Mouse (Mus musculus): ENCODE measurements around the gene Dynll2. TPM values are rescaled to one million over a fixed set of nuclear protein-coding genes. Genes with fewer than 3 reads are reported as not detected.

The Dynll2 gene
- polyA plus RNA-seq (2014; fragmentation: Nextera tagmentation; extraction: Ambion mirVana), result 16.8 and 18.6 TPM in 2 replicates

DNA sequence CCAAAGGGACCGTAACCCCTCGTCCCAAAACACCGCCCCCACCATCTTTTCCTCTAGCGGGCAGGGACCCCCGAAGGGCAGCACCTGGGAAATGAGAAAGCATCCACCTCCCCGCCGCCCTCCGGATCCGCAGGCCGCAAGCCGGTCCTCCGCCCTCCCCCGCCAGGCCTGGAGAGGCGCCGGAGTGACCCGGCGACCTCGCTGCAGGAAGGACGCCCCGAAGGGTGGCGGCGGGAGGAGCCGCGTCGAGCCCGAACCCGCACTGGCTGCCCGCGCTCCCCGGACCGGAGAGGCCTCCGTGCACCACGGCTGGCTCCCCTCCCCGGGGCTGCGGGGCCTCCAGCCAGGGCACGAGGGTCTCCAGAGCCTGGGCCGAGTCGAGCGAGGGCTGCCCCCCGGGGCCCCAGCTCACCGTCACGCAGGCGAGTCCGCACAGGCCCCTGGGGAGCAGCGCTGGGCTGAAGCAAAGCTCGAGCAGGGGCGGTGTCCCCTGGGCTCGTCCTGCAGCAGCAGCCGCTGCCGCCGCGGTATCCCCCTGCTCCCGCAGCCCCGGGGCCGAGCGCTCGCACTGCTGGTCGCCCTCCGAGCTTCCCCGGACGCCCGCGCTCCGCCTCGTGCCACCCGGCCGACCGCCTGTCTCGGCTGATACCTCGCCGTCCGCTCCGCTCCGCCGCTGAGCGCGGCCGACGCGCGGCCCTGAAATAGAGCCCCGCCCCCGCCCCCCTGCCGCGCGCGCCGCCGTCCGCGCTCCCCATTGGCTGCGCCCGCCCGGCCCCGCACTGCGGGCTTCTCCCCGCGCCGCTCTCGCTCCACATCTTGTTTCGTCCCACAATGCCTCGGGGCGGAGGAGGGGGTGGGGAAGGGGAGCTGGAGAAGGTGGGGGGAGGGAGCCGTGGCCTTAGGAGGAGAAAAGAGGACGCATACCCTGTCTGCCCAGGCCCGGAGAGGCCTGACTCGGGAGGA lies at the start of gene Dynll2:
TSS of gene Dynll2 (minus strand) at position 703 of the 963 bp plus-strand sequence.
- Histone ChIP-seq H3K36me3 (ENCODE audit: control insufficient read depth, insufficient read depth, low read length) (peaks cover 5% of the 10 kb centered on the region), H3K27ac (replicated peaks; ENCODE audit: low read depth, low read length) (peak within 1 kb of the TSS; percentile 91), H3K27me3 (ENCODE audit: control insufficient read depth, insufficient read depth, low read length) (no peaks in the 10 kb centered on the region), H3K9me3 (ENCODE audit: control insufficient read depth, low read length) (no peaks in the 10 kb centered on the region), H3K4me1 (ENCODE audit: control insufficient read depth, insufficient read depth, low read length) (peaks cover 5% of the 10 kb centered on the region), H3K4me2 (ENCODE audit: low read depth, severe bottlenecking) (peak within 1 kb of the TSS; percentile 54), H3K4me3 (ENCODE audit: low read depth, low read length) (peak within 1 kb of the TSS; percentile 100), H3K9ac (ENCODE audit: low read length) (peak within 1 kb of the TSS; percentile 96)
- WGBS, result under 1% methylated on average over 89 of the region's 107 CpGs
- peak; percentile 95 for ATAC-seq (ENCODE audit: insufficient number of reproducible peaks, low FRiP score, low TSS enrichment, low read depth)
- DNase-seq (ENCODE audit: low spot score), result peak; percentile 91

DNA sequence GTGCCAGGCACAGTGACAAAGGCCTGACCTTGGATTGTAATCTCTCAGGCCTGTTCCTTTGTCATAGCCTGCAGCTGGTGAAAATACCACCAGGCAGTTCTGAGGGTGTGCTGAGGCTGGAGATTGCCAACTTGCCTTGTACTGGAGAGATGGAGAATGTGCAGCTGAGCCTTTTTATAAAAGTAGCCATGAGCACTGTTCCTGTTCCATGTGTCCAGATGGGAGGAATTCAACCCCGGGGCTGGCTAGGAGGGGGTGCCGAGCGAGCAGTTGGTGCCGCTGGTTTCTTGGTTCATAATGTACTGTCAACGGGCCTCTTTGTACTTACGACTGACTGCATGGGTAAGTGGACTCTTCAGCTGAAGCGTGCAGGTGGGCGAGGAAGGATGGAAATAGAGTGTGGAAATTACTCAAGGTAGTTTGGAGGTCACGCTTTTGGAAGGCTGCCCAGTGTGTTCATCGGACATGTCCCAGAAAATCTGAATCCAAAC lies 49.5 kb upstream of the Dynll2 start:
- Histone ChIP-seq H3K36me3 (ENCODE audit: control insufficient read depth, insufficient read depth, low read length) (no peaks in the 10 kb centered on the region), H3K4me3 (ENCODE audit: low read depth, low read length) (no peak overlapping the region), H3K27me3 (ENCODE audit: control insufficient read depth, insufficient read depth, low read length) (no peaks in the 10 kb centered on the region), H3K9ac (ENCODE audit: low read length) (no peak overlapping the region), H3K4me2 (ENCODE audit: low read depth, severe bottlenecking) (no peak overlapping the region), H3K9me3 (ENCODE audit: control insufficient read depth, low read length) (no peaks in the 10 kb centered on the region), H3K27ac (replicated peaks; ENCODE audit: low read depth, low read length) (no peak overlapping the region), H3K4me1 (ENCODE audit: control insufficient read depth, insufficient read depth, low read length) (no peaks in the 10 kb centered on the region)
- DNase-seq (ENCODE audit: low spot score), result no peak
- no peak for ATAC-seq (ENCODE audit: insufficient number of reproducible peaks, low FRiP score, low TSS enrichment, low read depth)
- WGBS, result 90% methylated on average over 10 of the region's 10 CpGs

DNA sequence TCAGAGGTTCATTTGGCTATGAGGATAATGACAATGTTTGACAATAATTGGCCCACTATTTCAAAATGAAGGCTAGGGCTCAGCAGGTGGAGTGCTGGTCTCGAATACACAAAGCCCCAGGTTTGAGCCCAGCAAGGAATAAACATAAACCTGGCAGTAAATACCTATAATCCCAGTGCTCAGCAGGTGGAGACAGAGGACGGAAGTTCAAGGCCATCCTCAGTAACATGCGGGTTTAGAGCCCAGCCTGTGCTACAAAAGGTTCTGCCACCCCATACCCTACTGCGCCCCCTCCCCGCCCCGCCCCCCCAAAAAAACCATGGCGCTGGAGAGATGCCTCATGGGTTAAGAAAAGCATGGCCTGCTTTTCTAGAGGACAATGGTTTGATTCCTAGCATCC lies 48.6 kb upstream of the Dynll2 start:
- H3K9me3 ChIP-seq (ENCODE audit: control insufficient read depth, low read length), result no peaks in the 10 kb centered on the region
- H3K27ac ChIP-seq (replicated peaks; ENCODE audit: low read depth, low read length), result no peak overlapping the region
- no peaks in the 10 kb centered on the region for H3K36me3 ChIP-seq (ENCODE audit: control insufficient read depth, insufficient read depth, low read length)
- H3K27me3 ChIP-seq (ENCODE audit: control insufficient read depth, insufficient read depth, low read length), result no peaks in the 10 kb centered on the region
- no peaks in the 10 kb centered on the region for H3K4me1 ChIP-seq (ENCODE audit: control insufficient read depth, insufficient read depth, low read length)
- H3K4me3 ChIP-seq (ENCODE audit: low read depth, low read length), result no peak overlapping the region
- no peak overlapping the region for H3K4me2 ChIP-seq (ENCODE audit: low read depth, severe bottlenecking)
- DNase-seq (ENCODE audit: low spot score) (no peak), ATAC-seq (ENCODE audit: insufficient number of reproducible peaks, low FRiP score, low TSS enrichment, low read depth) (no peak)
- 68% methylated on average over 7 of the region's 7 CpGs for WGBS
- H3K9ac ChIP-seq (ENCODE audit: low read length), result no peak overlapping the region

DNA sequence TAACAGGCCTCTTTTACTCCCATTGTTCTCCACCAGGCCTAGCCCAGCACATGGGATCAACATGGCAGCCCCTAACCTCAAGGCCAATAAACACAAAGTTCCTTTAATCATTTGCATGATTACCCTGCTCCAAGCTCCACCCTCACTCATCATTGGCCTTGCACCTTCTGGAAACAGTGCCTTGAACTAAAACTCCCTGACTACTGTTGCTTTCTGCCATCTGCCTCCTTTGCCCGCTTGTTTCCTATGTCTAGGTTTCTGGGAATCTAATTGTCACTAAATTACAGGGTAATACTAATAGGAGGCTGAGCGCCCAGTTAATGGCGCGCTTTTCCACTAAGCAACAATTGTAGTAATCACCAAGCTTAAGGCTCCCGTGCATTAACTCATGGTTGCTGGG lies 44.4 kb upstream of the Dynll2 start:
- WGBS, result 86% methylated on average over 5 of the region's 5 CpGs
- Histone ChIP-seq H3K4me3 (ENCODE audit: low read depth, low read length) (no peak overlapping the region), H3K9me3 (ENCODE audit: control insufficient read depth, low read length) (no peaks in the 10 kb centered on the region), H3K36me3 (ENCODE audit: control insufficient read depth, insufficient read depth, low read length) (no peaks in the 10 kb centered on the region), H3K4me2 (ENCODE audit: low read depth, severe bottlenecking) (no peak overlapping the region), H3K4me1 (ENCODE audit: control insufficient read depth, insufficient read depth, low read length) (no peaks in the 10 kb centered on the region), H3K27me3 (ENCODE audit: control insufficient read depth, insufficient read depth, low read length) (no peaks in the 10 kb centered on the region), H3K9ac (ENCODE audit: low read length) (no peak overlapping the region), H3K27ac (replicated peaks; ENCODE audit: low read depth, low read length) (no peak overlapping the region)
- ATAC-seq (ENCODE audit: insufficient number of reproducible peaks, low FRiP score, low TSS enrichment, low read depth) (no peak), DNase-seq (ENCODE audit: low spot score) (no peak)

DNA sequence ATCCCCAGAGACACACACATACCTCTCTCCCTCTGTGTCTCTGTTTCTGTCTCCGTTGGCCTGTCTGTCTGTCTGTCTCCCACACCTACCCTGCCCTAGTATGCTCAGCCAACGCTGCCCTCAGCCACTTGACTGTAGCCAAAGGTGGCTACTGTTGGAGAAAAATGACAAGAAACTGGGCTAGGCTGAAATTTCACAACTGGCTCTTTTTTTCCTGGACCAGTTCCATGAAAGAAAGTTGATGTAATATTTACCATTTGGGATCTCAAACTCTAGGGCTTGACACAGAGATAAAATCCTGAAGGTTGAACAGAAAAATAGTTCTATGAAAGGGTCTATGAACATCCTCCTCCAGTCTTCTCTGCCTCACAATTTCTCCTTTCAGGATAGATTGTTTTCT lies 43.5 kb upstream of the Dynll2 start:
- 85% methylated on average over 2 of the region's 2 CpGs for WGBS
- no peaks in the 10 kb centered on the region for H3K36me3 ChIP-seq (ENCODE audit: control insufficient read depth, insufficient read depth, low read length)
- no peaks in the 10 kb centered on the region for H3K4me1 ChIP-seq (ENCODE audit: control insufficient read depth, insufficient read depth, low read length)
- H3K4me2 ChIP-seq (ENCODE audit: low read depth, severe bottlenecking), result no peak overlapping the region
- no peaks in the 10 kb centered on the region for H3K9me3 ChIP-seq (ENCODE audit: control insufficient read depth, low read length)
- ATAC-seq (ENCODE audit: insufficient number of reproducible peaks, low FRiP score, low TSS enrichment, low read depth) (no peak), DNase-seq (ENCODE audit: low spot score) (no peak)
- H3K27ac ChIP-seq (replicated peaks; ENCODE audit: low read depth, low read length), result no peak overlapping the region
- no peak overlapping the region for H3K9ac ChIP-seq (ENCODE audit: low read length)
- no peak overlapping the region for H3K4me3 ChIP-seq (ENCODE audit: low read depth, low read length)
- no peaks in the 10 kb centered on the region for H3K27me3 ChIP-seq (ENCODE audit: control insufficient read depth, insufficient read depth, low read length)

DNA sequence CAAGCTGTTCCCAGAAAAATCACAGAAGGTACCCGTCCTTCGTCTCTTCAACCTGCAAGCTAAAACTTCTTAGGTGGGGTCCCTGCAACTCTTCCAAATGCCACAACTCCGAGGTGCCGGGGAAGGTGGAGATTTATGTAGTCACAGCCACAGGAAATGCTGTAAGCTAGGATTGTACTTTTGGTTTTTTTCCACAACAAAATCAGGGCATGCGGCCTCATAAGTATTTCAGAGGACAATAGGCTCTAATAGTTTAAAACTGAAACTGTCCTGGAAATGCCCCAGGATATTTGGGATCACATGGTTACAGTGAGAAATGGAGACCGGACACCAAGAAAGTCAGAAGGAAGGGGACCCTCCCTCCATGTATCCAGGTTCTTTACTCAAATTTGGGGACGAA lies 42.9 kb upstream of the Dynll2 start:
- no peak for ATAC-seq (ENCODE audit: insufficient number of reproducible peaks, low FRiP score, low TSS enrichment, low read depth)
- WGBS, result 86% methylated on average over 7 of the region's 7 CpGs
- no peaks in the 10 kb centered on the region for H3K27me3 ChIP-seq (ENCODE audit: control insufficient read depth, insufficient read depth, low read length)

DNA sequence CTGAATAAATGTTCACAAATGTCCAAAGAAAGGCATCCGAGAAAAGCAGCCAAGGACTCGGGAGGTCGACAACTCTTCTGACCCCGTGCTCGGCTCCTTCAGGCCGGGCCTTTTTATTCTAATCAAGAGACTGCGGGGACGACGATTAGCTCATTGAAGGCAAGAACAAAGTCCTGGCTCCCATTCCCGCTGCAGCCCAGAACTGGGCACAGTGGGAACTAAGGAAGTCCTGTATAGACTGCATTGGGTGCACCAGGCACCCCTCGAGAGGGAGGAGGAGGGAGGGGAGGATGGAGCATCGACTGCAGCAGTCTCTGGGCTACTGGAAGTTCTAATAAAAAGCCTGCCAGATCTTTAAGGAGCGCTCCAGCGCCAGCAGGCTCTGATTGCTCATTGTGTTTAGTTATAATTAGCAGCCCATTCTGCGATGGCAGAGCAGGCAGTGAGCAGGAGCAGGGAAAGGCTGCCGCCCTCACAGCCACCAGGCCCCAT lies 40.9 kb upstream of the Dynll2 start:
- no peaks in the 10 kb centered on the region for H3K36me3 ChIP-seq (ENCODE audit: control insufficient read depth, insufficient read depth, low read length)
- no peak overlapping the region for H3K4me2 ChIP-seq (ENCODE audit: low read depth, severe bottlenecking)
- no peaks in the 10 kb centered on the region for H3K9me3 ChIP-seq (ENCODE audit: control insufficient read depth, low read length)
- ATAC-seq (ENCODE audit: insufficient number of reproducible peaks, low FRiP score, low TSS enrichment, low read depth) (no peak), DNase-seq (ENCODE audit: low spot score) (no peak)
- 22% methylated on average over 16 of the region's 16 CpGs for WGBS
- no peaks in the 10 kb centered on the region for H3K27me3 ChIP-seq (ENCODE audit: control insufficient read depth, insufficient read depth, low read length)
- no peak overlapping the region for H3K27ac ChIP-seq (replicated peaks; ENCODE audit: low read depth, low read length)
- H3K9ac ChIP-seq (ENCODE audit: low read length), result no peak overlapping the region
- H3K4me3 ChIP-seq (ENCODE audit: low read depth, low read length), result no peak overlapping the region
- no peaks in the 10 kb centered on the region for H3K4me1 ChIP-seq (ENCODE audit: control insufficient read depth, insufficient read depth, low read length)

More for the DNA sequence above, 42.9 kb upstream of the Dynll2 start:
- no peak overlapping the region for H3K4me2 ChIP-seq (ENCODE audit: low read depth, severe bottlenecking)
- no peak overlapping the region for H3K27ac ChIP-seq (replicated peaks; ENCODE audit: low read depth, low read length)
- H3K9me3 ChIP-seq (ENCODE audit: control insufficient read depth, low read length), result no peaks in the 10 kb centered on the region
- no peak for DNase-seq (ENCODE audit: low spot score)
- H3K4me1 ChIP-seq (ENCODE audit: control insufficient read depth, insufficient read depth, low read length), result no peaks in the 10 kb centered on the region
- no peak overlapping the region for H3K4me3 ChIP-seq (ENCODE audit: low read depth, low read length)
- H3K9ac ChIP-seq (ENCODE audit: low read length), result no peak overlapping the region
- no peaks in the 10 kb centered on the region for H3K36me3 ChIP-seq (ENCODE audit: control insufficient read depth, insufficient read depth, low read length)

DNA sequence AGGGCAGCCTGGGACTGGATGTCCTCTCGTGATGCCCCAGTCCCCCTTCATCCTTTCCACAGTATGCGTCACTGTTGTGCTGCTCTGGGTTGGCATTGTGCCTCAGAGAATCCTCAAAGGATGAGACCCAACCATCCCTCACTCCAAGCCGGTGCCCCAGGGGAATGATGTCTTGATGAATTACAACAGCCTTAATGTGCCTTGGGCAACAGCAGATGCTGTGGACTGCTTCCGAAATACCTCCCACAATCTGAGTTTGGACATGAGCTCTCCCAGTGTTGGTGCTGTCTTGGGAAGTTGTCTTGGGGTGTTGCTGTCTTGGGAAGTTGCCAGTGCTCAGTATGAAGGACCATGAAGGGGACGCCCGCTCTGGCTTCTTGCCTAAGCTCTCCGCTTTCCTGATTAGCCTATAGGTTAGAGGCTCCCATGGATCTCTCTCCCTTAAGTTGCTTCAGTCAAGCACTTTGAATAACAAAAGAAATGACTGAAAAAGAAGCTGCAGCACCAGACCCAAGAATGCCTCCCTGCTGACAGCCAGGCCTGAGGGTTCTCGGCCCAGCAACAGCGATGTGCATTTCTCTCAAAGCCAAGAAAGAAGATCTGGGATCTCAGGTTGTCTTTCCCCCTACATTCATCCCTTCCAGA lies 40.2 kb upstream of the Dynll2 start:
- H3K4me1 ChIP-seq (ENCODE audit: control insufficient read depth, insufficient read depth, low read length), result no peaks in the 10 kb centered on the region
- no peak overlapping the region for H3K9ac ChIP-seq (ENCODE audit: low read length)
- no peak overlapping the region for H3K4me2 ChIP-seq (ENCODE audit: low read depth, severe bottlenecking)
- H3K4me3 ChIP-seq (ENCODE audit: low read depth, low read length), result no peak overlapping the region
- H3K27me3 ChIP-seq (ENCODE audit: control insufficient read depth, insufficient read depth, low read length), result no peaks in the 10 kb centered on the region
- no peaks in the 10 kb centered on the region for H3K9me3 ChIP-seq (ENCODE audit: control insufficient read depth, low read length)
- H3K27ac ChIP-seq (replicated peaks; ENCODE audit: low read depth, low read length), result no peak overlapping the region
- DNase-seq (ENCODE audit: low spot score), result no peak
- H3K36me3 ChIP-seq (ENCODE audit: control insufficient read depth, insufficient read depth, low read length), result no peaks in the 10 kb centered on the region
- ATAC-seq (ENCODE audit: insufficient number of reproducible peaks, low FRiP score, low TSS enrichment, low read depth), result no peak
- WGBS, result 79% methylated on average over 9 of the region's 9 CpGs
